Mouse (Mus musculus) spleen, adult 2 months (tissue): Measurements from ENCODE around the gene Lrrtm3.

Experiments
- CTCF ChIP-seq: fragments of 200-500 bp; IDR thresholded peaks from 2 replicates; pipeline ENCODE4 v1.5.1; 2011; ENCODE audit warnings: mild to moderate bottlenecking, inconsistent platforms; ENCODE audit not compliant: insufficient read depth, insufficient read length, insufficient replicate concordance; ENCODE audit errors: extremely low read depth
- POLR2A ChIP-seq: fragments of 200-500 bp; IDR thresholded peaks from 2 replicates; pipeline ENCODE4 v1.6.1; 2011; ENCODE audit warnings: low read depth, low read length, inconsistent platforms

DNA sequence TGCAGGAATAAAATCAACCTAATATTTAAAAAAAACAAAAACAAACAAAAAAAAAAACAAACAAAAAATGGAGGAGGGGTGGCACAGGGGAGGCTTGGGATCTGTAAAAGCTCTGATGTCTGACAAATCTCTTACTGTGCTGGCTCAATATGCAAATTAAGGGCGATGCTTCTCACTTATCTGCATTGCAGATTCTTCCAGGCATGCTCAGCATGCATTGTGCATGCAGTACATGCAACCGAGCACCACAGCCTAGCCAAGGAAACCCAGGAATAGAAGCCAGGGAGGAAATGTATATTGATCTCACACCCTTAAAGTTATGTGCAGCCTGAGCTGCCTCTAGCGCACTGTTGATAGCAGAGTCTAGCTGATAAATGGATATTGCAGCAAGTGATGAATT lies 111.5 kb downstream of the Lrrtm3 start:
- no peak for TF ChIP-seq POLR2A
- no peak for TF ChIP-seq CTCF
